Mouse (Mus musculus): ENCODE measurements around the gene Dcxr. TPM values are rescaled to one million over a fixed set of nuclear protein-coding genes. Genes with fewer than 3 reads are reported as not detected.

The Dcxr gene
- total and polyA plus RNA-seq, 3 experiments, result 12.2 to 14.1 TPM; not detected in 1

DNA sequence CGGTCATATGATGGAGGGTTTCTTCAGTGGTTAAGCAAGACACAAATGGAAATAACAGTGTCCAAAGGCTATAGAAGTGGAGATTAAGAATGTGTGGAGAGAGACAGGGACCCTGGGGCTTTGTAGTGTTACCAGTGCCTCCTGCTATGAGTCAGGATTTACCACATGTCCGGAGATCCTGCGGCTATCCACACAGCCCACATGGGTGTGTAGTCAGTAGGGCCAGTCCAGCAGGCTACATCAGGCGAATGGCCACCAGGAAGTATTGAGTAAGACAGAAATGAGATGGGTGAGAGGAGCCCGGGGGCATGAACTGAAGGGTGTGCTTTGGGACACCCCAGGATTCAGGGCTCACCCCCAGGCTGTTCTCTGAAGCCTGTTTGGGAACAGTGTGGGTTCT lies 44.4 kb downstream of the Dcxr start:
- H3K36me3 ChIP-seq (ENCODE audit: control insufficient read depth in 1 of 2, insufficient read depth in 2 of 2, low read length in 2 of 2), result peaks cover 0 to 2% of the 10 kb centered on the region in 2 experiments; a peak in 1 of 4 replicates
- TF ChIP-seq SIN3A (IDR thresholded peaks at IDR 0.05; ENCODE audit: low read length) (no peak), UBTF (IDR thresholded peaks at IDR 0.05; ENCODE audit: borderline replicate concordance, insufficient read depth, low read depth, low read length) (no peak), MYB (IDR thresholded peaks at IDR 0.05; ENCODE audit: low read depth, low read length) (no peak), MAX (IDR thresholded peaks at IDR 0.05; ENCODE audit: low read length) (no peak), USF1 (IDR thresholded peaks at IDR 0.05; ENCODE audit: low read depth, low read length) (no peak), CHD2 (IDR thresholded peaks at IDR 0.05; ENCODE audit: low read length) (no peak), POLR2AphosphoS5 (IDR thresholded peaks at IDR 0.05; ENCODE audit: borderline replicate concordance, low read depth, low read length) (no peak), ZKSCAN1 (IDR thresholded peaks at IDR 0.05; ENCODE audit: low read depth, low read length) (no peak), NELFE (IDR thresholded peaks at IDR 0.05; ENCODE audit: low read depth, low read length) (no peak), ZNF384 (IDR thresholded peaks at IDR 0.05; ENCODE audit: low read depth, low read length) (no peak), TBP (IDR thresholded peaks at IDR 0.05; ENCODE audit: low read depth, low read length) (no peak), TAL1 (IDR thresholded peaks at IDR 0.05; ENCODE audit: low read length) (no peak), ZC3H11A (IDR thresholded peaks at IDR 0.05; ENCODE audit: low read depth, low read length) (no peak), EP300 (IDR thresholded peaks at IDR 0.05; ENCODE audit: low read depth in 1 of 2, low read length in 2 of 2) (no peak), JUND (IDR thresholded peaks at IDR 0.05; ENCODE audit: low read depth, low read length) (no peak), USF2 (IDR thresholded peaks at IDR 0.05; ENCODE audit: borderline replicate concordance in 1 of 2, insufficient read depth in 1 of 2, low read depth in 1 of 2, low read length in 2 of 2) (no peak), CHD1 (IDR thresholded peaks at IDR 0.05; ENCODE audit: low read depth, low read length) (no peak)

GRCm38 (mm10) chr11:120679909-120680308 lies 47.2 kb downstream of the Dcxr start:
- H3K27me3 ChIP-seq (ENCODE audit: control insufficient read depth in 1 of 2, insufficient read depth in 2 of 2, low read length in 2 of 2), result no peaks in the 10 kb centered on the region
- no peak overlapping the region for H3K4me3 ChIP-seq (ENCODE audit: control insufficient read depth in 1 of 2, insufficient read depth in 1 of 2, low read depth in 2 of 2, low read length in 2 of 2)
- H3K4me1 ChIP-seq (ENCODE audit: control insufficient read depth in 1 of 2, insufficient read depth in 2 of 2, low read length in 2 of 2), result no peaks in the 10 kb centered on the region
- DNase-seq (ENCODE audit: low read depth, low spot score), result peak; percentile 44
- peaks cover 0 to 2% of the 10 kb centered on the region in 2 experiments; a peak in 2 of 4 replicates for H3K36me3 ChIP-seq (ENCODE audit: control insufficient read depth in 1 of 2, insufficient read depth in 2 of 2, low read length in 2 of 2)
- TF ChIP-seq RAD21 (IDR thresholded peaks at IDR 0.05; ENCODE audit: low read depth, low read length) (peak; percentile 45), SMC3 (IDR thresholded peaks at IDR 0.05; ENCODE audit: low read depth, low read length) (peak; percentile 60), MAZ (IDR thresholded peaks at IDR 0.05; ENCODE audit: low read depth, low read length) (no peak), CHD1 (IDR thresholded peaks at IDR 0.05; ENCODE audit: low read depth, low read length) (no peak), RCOR1 (IDR thresholded peaks at IDR 0.05; ENCODE audit: low read depth, low read length) (no peak), BHLHE40 (IDR thresholded peaks at IDR 0.05; ENCODE audit: borderline replicate concordance, low read depth, low read length) (no peak), EP300 (IDR thresholded peaks at IDR 0.05; ENCODE audit: low read depth in 1 of 2, low read length in 2 of 2) (no peak), SIN3A (IDR thresholded peaks at IDR 0.05; ENCODE audit: low read length) (no peak), USF2 (IDR thresholded peaks at IDR 0.05; ENCODE audit: borderline replicate concordance in 1 of 2, insufficient read depth in 1 of 2, low read depth in 1 of 2, low read length in 2 of 2) (no peak), GATA1 (IDR thresholded peaks at IDR 0.05; ENCODE audit: low read depth, low read length) (no peak), ELF1 (IDR thresholded peaks at IDR 0.05; ENCODE audit: low read depth, low read length) (no peak), POLR2A (IDR thresholded peaks at IDR 0.05; ENCODE audit: control insufficient read depth in 1 of 2, insufficient read depth in 1 of 2, low read depth in 1 of 2, low read length in 2 of 2, poor library complexity in 1 of 2) (no peak), ZNF384 (IDR thresholded peaks at IDR 0.05; ENCODE audit: low read depth, low read length) (no peak), MEF2A (IDR thresholded peaks at IDR 0.05; ENCODE audit: extremely low read depth, insufficient replicate concordance, low read depth, low read length, poor library complexity, severe bottlenecking) (no peak), POLR2AphosphoS5 (IDR thresholded peaks at IDR 0.05; ENCODE audit: borderline replicate concordance, low read depth, low read length) (no peak), CTCF (IDR thresholded peaks at IDR 0.05 in 2 of 3, conservative IDR thresholded peaks at IDR 0.05 in 1 of 3; ENCODE audit: control insufficient read depth in 1 of 3, insufficient read depth in 1 of 3, low read depth in 2 of 3, low read length in 3 of 3, poor library complexity in 1 of 3, severe bottlenecking in 1 of 3) (peak; percentile 26 to 50 (median 27); a peak in 4 of 6 replicates), MAX (IDR thresholded peaks at IDR 0.05; ENCODE audit: low read length) (no peak), ZC3H11A (IDR thresholded peaks at IDR 0.05; ENCODE audit: low read depth, low read length) (no peak), MAFK (IDR thresholded peaks at IDR 0.05; ENCODE audit: borderline replicate concordance, low read depth, low read length) (no peak)
- no peaks in the 10 kb centered on the region for H3K79me2 ChIP-seq (ENCODE audit: control insufficient read depth, insufficient read depth, low read length, poor library complexity)
- no peaks in the 10 kb centered on the region for H3K9me3 ChIP-seq (replicated peaks; ENCODE audit: insufficient read depth, low read length)
- no peak overlapping the region for H3K9ac ChIP-seq (ENCODE audit: control insufficient read depth, low read depth, low read length, poor library complexity, severe bottlenecking)
- no peak overlapping the region for H3K27ac ChIP-seq (ENCODE audit: control insufficient read depth, low read depth, low read length)

More for the DNA sequence above, 44.4 kb downstream of the Dcxr start:
- Histone ChIP-seq H3K9me3 (replicated peaks; ENCODE audit: insufficient read depth, low read length) (no peaks in the 10 kb centered on the region), H3K27ac (ENCODE audit: control insufficient read depth, low read depth, low read length) (no peak overlapping the region), H3K4me1 (ENCODE audit: control insufficient read depth in 1 of 2, insufficient read depth in 2 of 2, low read length in 2 of 2) (no peaks in the 10 kb centered on the region), H3K4me3 (ENCODE audit: control insufficient read depth in 1 of 2, insufficient read depth in 1 of 2, low read depth in 2 of 2, low read length in 2 of 2) (no peak overlapping the region), H3K79me2 (ENCODE audit: control insufficient read depth, insufficient read depth, low read length, poor library complexity) (no peaks in the 10 kb centered on the region), H3K9ac (ENCODE audit: control insufficient read depth, low read depth, low read length, poor library complexity, severe bottlenecking) (no peak overlapping the region), H3K27me3 (ENCODE audit: control insufficient read depth in 1 of 2, insufficient read depth in 2 of 2, low read length in 2 of 2) (no peaks in the 10 kb centered on the region)
- DNase-seq (ENCODE audit: low read depth, low spot score), result no peak

Measured in MEL (cell line).